Mouse (Mus musculus): Measurements from ENCODE around the gene Ror1.

DNA sequence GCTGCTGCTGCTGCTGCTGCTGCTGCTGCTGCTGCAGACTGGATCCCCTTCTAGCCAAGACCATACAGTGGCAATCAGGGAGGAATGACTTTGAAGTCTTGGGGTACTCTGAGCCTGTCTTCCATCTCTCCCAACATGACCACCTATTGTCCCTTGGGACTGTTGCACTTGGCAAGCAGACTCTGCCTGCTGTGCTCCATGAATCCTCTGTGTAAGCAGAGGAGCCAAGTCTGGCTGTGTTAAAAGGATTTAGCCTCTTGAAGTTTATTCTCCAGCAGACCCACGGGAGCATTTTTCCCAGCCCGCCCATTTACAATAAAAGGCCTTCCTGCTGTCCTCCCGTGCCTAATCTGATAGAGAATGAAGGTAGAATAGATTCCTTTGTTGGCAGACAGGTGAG is 327.2 kb downstream of the Ror1 start:
- TF ChIP-seq HCFC1 (IDR thresholded peaks at IDR 0.05; ENCODE audit: borderline replicate concordance, insufficient read depth, low read length) (no peak), ZC3H11A (IDR thresholded peaks at IDR 0.05; ENCODE audit: borderline replicate concordance, low read depth, low read length) (no peak), MAFK (IDR thresholded peaks at IDR 0.05; ENCODE audit: insufficient read depth, low read depth, low read length) (no peak), CHD2 (IDR thresholded peaks at IDR 0.05; ENCODE audit: low read depth, low read length) (no peak)
